ENCODE assay signal across 20 mouse cellular contexts in genomic region chr9:72906693-72907103, GRCm38 (mm10). TPM values are rescaled to one million over a fixed set of nuclear protein-coding genes. Genes with fewer than 3 reads are reported as not detected.
DNase-seq lines count a peak whose midpoint lies in the region; ATAC-seq and TF ChIP-seq lines count a peak whose summit lies in the region.
"Had no signal": no experiment of that assay in that cellular context is flagged by ENCODE, and none has a peak within 500 bp of the region (broad histone marks: within the 10 kb centered on the region; RNA-seq: fewer than 3 reads in every experiment).

No protein-coding gene starts in this region.

- no peak overlapping the region for H3K4me2 ChIP-seq in kidney, embryonic 15.5 days
- H3K4me2 ChIP-seq: heart, embryonic 15.5 days; liver, embryonic 13.5 days had no signal

- intact Hi-C loops in left cerebral cortex, postnatal 4 days (cut with DNase I): no loop called here
- intact Hi-C loops in left cerebral cortex, postnatal 10 days (cut with DNase I): no loop called here

- no peak for TF ChIP-seq POLR2A in brain, embryonic 14.5 days (IDR thresholded peaks at IDR 0.05; ENCODE audit: borderline replicate concordance, extremely low read depth, insufficient read depth, insufficient read length, poor library complexity, severe bottlenecking)

- no peak overlapping the region for H3K4me3 ChIP-seq in kidney, embryonic 15.5 days (replicated peaks)
- H3K4me3 ChIP-seq: heart, embryonic 15.5 days; liver, embryonic 13.5 days had no signal

- H3K4me1 ChIP-seq in kidney, embryonic 15.5 days: no peaks in the 10 kb centered on the region

- no peak for TF ChIP-seq CTCF in brain, embryonic 14.5 days (IDR thresholded peaks at IDR 0.05; ENCODE audit: borderline replicate concordance, extremely low read depth, insufficient read depth, insufficient read length)

- 66% methylated on average over 6 of the region's 6 CpGs for WGBS in kidney, embryonic 15.5 days

- H3K9ac ChIP-seq in kidney, embryonic 15.5 days: no peak overlapping the region
- H3K9ac ChIP-seq: heart, embryonic 15.5 days; liver, embryonic 13.5 days had no signal

- H3K27me3 ChIP-seq in kidney, embryonic 15.5 days: no peaks in the 10 kb centered on the region
- H3K27me3 ChIP-seq: heart, embryonic 15.5 days; liver, embryonic 13.5 days had no signal

- no peak for ATAC-seq in kidney, embryonic 15.5 days (replicated peaks; ENCODE audit: low FRiP score)
- ATAC-seq: CD4-positive, CD25-positive, alpha-beta regulatory T cell, adult 4 months had no signal

- DNase-seq in gastrocnemius, postnatal 10 days: peak; percentile 28
- DNase-seq in gastrocnemius, adult 18-20 months (ENCODE audit: low spot score): no peak
- DNase-seq in left cerebral cortex, postnatal 4 days: peak; percentile 13
- DNase-seq in left cerebral cortex, postnatal 10 days (ENCODE audit: extremely low spot score in 1 of 2, low spot score in 2 of 2): no peak
- peak; percentile 67 for DNase-seq in ZHBTc4 (ENCODE audit: low read depth, low spot score)
- peak; percentile 17 for DNase-seq in brain, embryonic 14.5 days (ENCODE audit: low read depth)
- DNase-seq: adrenal gland, postnatal 10 days; cerebellum, adult 9-10 months; embryo, embryonic 11 days; kidney, adult 8-10 months; liver, embryonic 13.5 days; lung, postnatal 14 days; retina, postnatal 1 day; thymus, postnatal 25 days had no signal

- H3K27ac ChIP-seq in kidney, embryonic 15.5 days: no peak overlapping the region
- H3K27ac ChIP-seq: heart, embryonic 15.5 days; liver, embryonic 13.5 days had no signal

- no peaks in the 10 kb centered on the region for H3K9me3 ChIP-seq in kidney, embryonic 15.5 days (replicated peaks)
- H3K9me3 ChIP-seq: heart, embryonic 15.5 days; liver, embryonic 13.5 days had no signal

- peaks cover 26% of the 10 kb centered on the region for H3K36me3 ChIP-seq in kidney, embryonic 15.5 days
- H3K36me3 ChIP-seq: heart, embryonic 15.5 days; liver, embryonic 13.5 days had no signal

RNA-seq across cellular contexts. Expression of gene Pygo1, which starts 18.7 kb away (rescaled TPM):
- total RNA-seq in gastrocnemius, postnatal 10 days (2021): 1 to 10 TPM; 5.0 to 5.3 TPM
- 10 to 100 TPM; 14.6 to 14.9 TPM for total RNA-seq in gastrocnemius, adult 18-20 months (2021)
- total RNA-seq in left cerebral cortex, postnatal 4 days (2021): 10 to 100 TPM; 26.1 to 26.2 TPM
- 10 to 100 TPM; 13.9 to 14.1 TPM for total RNA-seq in left cerebral cortex, postnatal 10 days (2021)
- 12.9 and 19.0 TPM in 2 replicates for polyA plus RNA-seq in brain, embryonic 14.5 days (2012; rRNA removed)
- 5.4 TPM in 2 replicates for polyA plus RNA-seq in kidney, embryonic 15.5 days (2015; fragmentation: Nextera tagmentation; extraction: Ambion mirVana)
- total RNA-seq: granulocyte monocyte progenitor cell, adult 5-6 weeks; neutrophil, adult 5-6 weeks had no signal
- polyA plus RNA-seq: CD4-positive, CD25-positive, alpha-beta regulatory T cell, adult 4 months had no signal

RNA-seq across cellular contexts. Expression of gene Dyx1c1, which starts 51.9 kb away (rescaled TPM):
- under 1 TPM; 0.47 to 0.59 TPM for total RNA-seq in gastrocnemius, postnatal 10 days (2021)
- 1 to 10 TPM in 1 of 2 experiments, under 1 TPM in 1; 1.00 to 1.0 TPM for total RNA-seq in gastrocnemius, adult 18-20 months (2021)
- 1 to 10 TPM; 1.5 to 1.8 TPM for total RNA-seq in left cerebral cortex, postnatal 4 days (2021)
- 1 to 10 TPM; 2.0 TPM for total RNA-seq in left cerebral cortex, postnatal 10 days (2021)
- 2.0 TPM in 2 replicates for polyA plus RNA-seq in brain, embryonic 14.5 days (2012; rRNA removed)
- polyA plus RNA-seq in kidney, embryonic 15.5 days (2015; fragmentation: Nextera tagmentation; extraction: Ambion mirVana): 1.9 and 2.8 TPM in 2 replicates

RNA-seq across cellular contexts. Expression of gene Gm44503, which starts 52.0 kb away (rescaled TPM):
- total RNA-seq in gastrocnemius, postnatal 10 days (2021): not detected
- total RNA-seq in gastrocnemius, adult 18-20 months (2021): not detected
- under 1 TPM in 1 of 2 experiments, not detected in 1; 0.87 TPM for total RNA-seq in left cerebral cortex, postnatal 4 days (2021)
- total RNA-seq in left cerebral cortex, postnatal 10 days (2021): not detected
- not detected in 2 replicates for polyA plus RNA-seq in brain, embryonic 14.5 days (2012; rRNA removed)
- not detected in 2 replicates for polyA plus RNA-seq in kidney, embryonic 15.5 days (2015; fragmentation: Nextera tagmentation; extraction: Ambion mirVana)
- total RNA-seq: left cerebral cortex, adult 8-10 months had no signal
- polyA plus RNA-seq: heart, embryonic 15.5 days; liver, embryonic 13.5 days had no signal

Comparison
In these comparisons a context has a peak if more than half of its experiments do, and no peak if none do; other contexts are left out.
1. DNase-seq: peak in gastrocnemius, postnatal 10 days (single experiment), left cerebral cortex, postnatal 4 days (single experiment), ZHBTc4 (single experiment) and brain, embryonic 14.5 days (single experiment); none in gastrocnemius, adult 18-20 months (single experiment) and left cerebral cortex, postnatal 10 days (0 of 2).